Mouse (Mus musculus) liver, embryonic 16.5 days (tissue): ENCODE results near the gene Pigf. TPM values are rescaled to one million over a fixed set of nuclear protein-coding genes. Genes with fewer than 3 reads are reported as not detected.

Experiments used
- ATAC-seq: fragments of 200-750 bp; cut with Nextera tagmentation; 2 replicates; pipeline ENCODE4 v1.8.0; 2017; ENCODE audit warnings: low read depth, mild to moderate bottlenecking, moderate number of reproducible peaks, moderate library complexity
- H3K27ac ChIP-seq: fragments of 300-500 bp; sonication (generic); 2 replicates; pipeline ENCODE4 v1.5.1; 2014; ENCODE audit warnings: mild to moderate bottlenecking, low read length
- H3K27me3 ChIP-seq: fragments of 300-500 bp; sonication (generic); 2 replicates; pipeline ENCODE4 v1.6.1; 2014; ENCODE audit warnings: low read depth, low read length, mixed read lengths; ENCODE audit not compliant: control insufficient read depth, insufficient read depth
- H3K36me3 ChIP-seq: fragments of 300-500 bp; sonication (generic); 2 replicates; pipeline ENCODE4 v1.6.1; 2014; ENCODE audit warnings: mild to moderate bottlenecking; ENCODE audit not compliant: control insufficient read depth, insufficient read depth
- H3K4me1 ChIP-seq: fragments of 300-500 bp; sonication (generic); 2 replicates; pipeline ENCODE4 v1.6.1; 2014; ENCODE audit warnings: low read depth, low read length, mixed read lengths; ENCODE audit not compliant: control insufficient read depth
- H3K4me2 ChIP-seq: fragments of 300-500 bp; sonication (generic); 2 replicates; pipeline ENCODE4 v1.6.1; 2014; ENCODE audit warnings: low read depth, low read length, mixed read lengths
- H3K4me3 ChIP-seq: fragments of 300-500 bp; sonication (generic); 2 replicates; pipeline ENCODE4 v1.5.1; 2014; ENCODE audit warnings: low read depth, mild to moderate bottlenecking, low read length
- H3K9ac ChIP-seq: fragments of 300-500 bp; sonication (generic); 2 replicates; pipeline ENCODE4 v1.6.1; 2014; ENCODE audit warnings: low read depth, low read length
- H3K9me3 ChIP-seq: fragments of 300-500 bp; sonication (generic); replicated peaks from 2 replicates; pipeline ENCODE4 v1.6.1; 2016; ENCODE audit warnings: low read length; ENCODE audit not compliant: control insufficient read depth
- WGBS: fragments of 180-500 bp; shearing (Covaris S2); extraction: QIAGEN DNeasy Blood & Tissue Kit; methylation state at CpG from one replicate; pipeline ENCODE4 v1.1.7; 2014; ENCODE audit not compliant: insufficient replicate concordance; 5-methylcytosine and 5-hydroxymethylcytosine counted together
- polyA plus RNA-seq: library from polyadenylated mRNA; unstranded; fragments of >200 nt; fragmentation: Nextera tagmentation; extraction: Ambion mirVana; gene quantifications from 2 replicates; pipeline ENCODE4 v1.2.1, GENCODE M21; 2015

Gene Pigf
- polyA plus RNA-seq, 1 experiment from 2014 or later = 10.7 TPM

DNA sequence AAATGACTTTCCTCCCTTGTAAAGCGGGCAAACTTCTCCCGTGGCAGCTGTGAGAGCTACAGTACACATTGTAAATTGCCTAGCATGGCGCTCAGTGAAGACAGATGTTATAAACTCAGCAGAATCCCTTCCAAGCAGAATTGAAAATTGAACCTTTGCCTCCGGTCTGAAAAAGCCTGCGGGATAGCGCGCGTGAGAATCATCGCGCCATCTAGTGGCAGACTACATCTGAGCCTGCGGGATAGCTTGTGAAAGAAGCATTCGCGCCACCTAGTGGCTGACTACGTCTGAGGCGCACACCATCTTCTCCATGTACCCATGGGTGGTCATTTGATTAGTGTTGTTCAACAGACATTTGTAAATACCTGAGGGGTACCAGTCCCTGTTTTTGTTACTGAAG lies 19.2 kb upstream of the Pigf start:
- no peak overlapping the region for H3K4me2 ChIP-seq
- H3K27me3 ChIP-seq = no peaks in the 10 kb centered on the region
- H3K27ac ChIP-seq = no peak overlapping the region
- peak; percentile 41; the same call in 1 of the 2 replicates for ATAC-seq
- H3K36me3 ChIP-seq = no peaks in the 10 kb centered on the region
- no peak overlapping the region for H3K4me3 ChIP-seq
- no peak overlapping the region for H3K9ac ChIP-seq
- H3K9me3 ChIP-seq = no peaks in the 10 kb centered on the region
- WGBS = 2% methylated on average over 15 of the region's 15 CpGs
- no peaks in the 10 kb centered on the region; the same call in 1 of the 2 replicates for H3K4me1 ChIP-seq

DNA sequence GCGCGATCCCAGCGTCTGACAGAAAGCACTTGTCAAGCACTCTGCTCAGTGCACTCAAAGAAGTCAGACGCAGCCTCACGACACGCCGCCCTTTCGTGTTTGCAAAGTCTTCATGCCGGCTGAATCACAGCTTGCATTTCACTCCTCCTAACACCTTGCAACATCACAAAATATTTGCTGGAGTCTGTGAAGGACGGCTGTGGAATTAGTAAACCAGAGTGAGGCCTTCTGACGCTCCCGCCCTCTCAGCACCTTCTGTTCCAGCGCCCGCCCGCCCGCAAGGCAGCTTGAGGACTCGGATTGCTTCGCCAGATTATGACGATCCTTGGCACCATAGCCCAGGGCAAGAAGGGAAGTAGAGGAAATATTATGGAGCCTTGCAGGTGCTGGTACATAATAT lies 16.5 kb upstream of the Pigf start:
- Histone ChIP-seq H3K36me3 (no peaks in the 10 kb centered on the region), H3K27me3 (no peaks in the 10 kb centered on the region), H3K9me3 (no peaks in the 10 kb centered on the region), H3K4me3 (no peak overlapping the region), H3K4me1 (no peaks in the 10 kb centered on the region; the same call in 1 of the 2 replicates), H3K4me2 (no peak overlapping the region), H3K27ac (no peak overlapping the region), H3K9ac (no peak overlapping the region)
- no peak for ATAC-seq
- 74% methylated on average over 19 of the region's 19 CpGs for WGBS

DNA sequence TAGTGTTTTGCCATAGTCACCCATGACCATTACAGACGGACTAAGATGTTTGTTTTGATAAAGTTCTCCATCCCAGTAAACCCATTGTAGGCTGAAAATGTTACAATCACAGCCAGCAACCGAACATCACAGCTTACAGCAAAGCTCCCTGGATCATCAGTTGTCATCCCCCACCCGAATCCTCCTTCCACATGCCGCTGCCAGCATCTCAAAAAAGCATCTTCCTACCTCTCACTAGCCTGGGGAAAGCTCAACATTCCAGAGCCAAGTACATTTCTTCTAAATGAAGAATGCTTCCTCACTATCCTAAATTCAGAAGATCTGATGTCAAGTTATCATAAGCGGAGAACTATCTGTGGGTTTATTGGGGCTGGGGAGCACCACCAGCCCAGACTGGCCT lies 13.3 kb upstream of the Pigf start:
- Histone ChIP-seq H3K27me3 (no peaks in the 10 kb centered on the region), H3K9me3 (no peaks in the 10 kb centered on the region), H3K9ac (no peak overlapping the region), H3K4me1 (no peaks in the 10 kb centered on the region), H3K4me2 (no peak overlapping the region), H3K36me3 (peaks cover 3% of the 10 kb centered on the region; the same call in 1 of the 2 replicates), H3K4me3 (no peak overlapping the region), H3K27ac (no peak overlapping the region)
- 78% methylated on average over 5 of the region's 5 CpGs for WGBS
- no peak for ATAC-seq

DNA sequence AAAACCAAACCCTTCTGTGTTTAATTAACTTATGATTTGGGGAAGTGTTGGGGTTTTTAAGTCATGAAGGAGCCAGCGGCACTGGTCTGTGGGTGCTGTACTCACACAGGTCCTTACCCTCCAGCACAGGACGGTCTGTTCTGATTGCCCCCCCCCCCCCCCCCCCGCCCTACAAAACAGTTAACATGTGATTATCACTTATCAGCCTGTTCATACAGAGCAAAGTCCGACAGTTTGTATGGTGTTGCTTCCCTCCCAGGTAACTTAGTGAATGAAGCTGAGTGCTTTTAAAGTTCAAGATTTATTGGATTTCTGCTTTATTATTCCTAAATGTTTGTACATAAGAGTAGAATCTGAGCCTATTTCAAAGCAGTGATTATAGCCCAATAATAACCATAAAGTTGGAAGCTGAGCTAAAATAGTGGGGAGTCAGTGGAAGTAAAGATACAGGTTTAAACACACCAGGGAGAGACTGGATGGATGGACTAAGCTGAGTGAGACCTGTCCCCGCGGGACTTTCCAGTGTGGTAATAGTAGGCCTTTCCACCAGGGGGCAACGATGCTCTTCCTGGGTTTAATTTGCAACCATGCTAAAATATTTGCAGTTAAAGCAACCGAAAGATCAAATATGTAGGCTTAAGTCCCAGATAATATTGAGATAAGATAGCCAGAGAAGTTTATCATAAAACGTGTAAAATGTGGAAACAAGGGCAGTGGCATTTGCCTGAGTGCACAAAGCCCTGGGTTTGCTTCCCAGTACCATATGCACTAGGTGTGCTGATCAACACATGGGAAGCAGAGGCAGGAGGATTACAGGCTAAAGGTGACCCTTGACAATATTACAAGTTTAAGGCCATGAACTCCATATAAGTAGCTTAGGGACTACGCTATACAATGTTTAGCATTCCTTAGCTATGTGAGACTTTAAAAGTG lies 11.2 kb upstream of the Pigf start:
- Histone ChIP-seq H3K9me3 (no peaks in the 10 kb centered on the region), H3K4me1 (no peaks in the 10 kb centered on the region), H3K4me3 (no peak overlapping the region), H3K27me3 (no peaks in the 10 kb centered on the region), H3K4me2 (no peak overlapping the region), H3K27ac (no peak overlapping the region), H3K36me3 (peaks cover 5% of the 10 kb centered on the region), H3K9ac (no peak overlapping the region)
- ATAC-seq = no peak
- WGBS = 36% methylated on average over 9 of the region's 10 CpGs

DNA sequence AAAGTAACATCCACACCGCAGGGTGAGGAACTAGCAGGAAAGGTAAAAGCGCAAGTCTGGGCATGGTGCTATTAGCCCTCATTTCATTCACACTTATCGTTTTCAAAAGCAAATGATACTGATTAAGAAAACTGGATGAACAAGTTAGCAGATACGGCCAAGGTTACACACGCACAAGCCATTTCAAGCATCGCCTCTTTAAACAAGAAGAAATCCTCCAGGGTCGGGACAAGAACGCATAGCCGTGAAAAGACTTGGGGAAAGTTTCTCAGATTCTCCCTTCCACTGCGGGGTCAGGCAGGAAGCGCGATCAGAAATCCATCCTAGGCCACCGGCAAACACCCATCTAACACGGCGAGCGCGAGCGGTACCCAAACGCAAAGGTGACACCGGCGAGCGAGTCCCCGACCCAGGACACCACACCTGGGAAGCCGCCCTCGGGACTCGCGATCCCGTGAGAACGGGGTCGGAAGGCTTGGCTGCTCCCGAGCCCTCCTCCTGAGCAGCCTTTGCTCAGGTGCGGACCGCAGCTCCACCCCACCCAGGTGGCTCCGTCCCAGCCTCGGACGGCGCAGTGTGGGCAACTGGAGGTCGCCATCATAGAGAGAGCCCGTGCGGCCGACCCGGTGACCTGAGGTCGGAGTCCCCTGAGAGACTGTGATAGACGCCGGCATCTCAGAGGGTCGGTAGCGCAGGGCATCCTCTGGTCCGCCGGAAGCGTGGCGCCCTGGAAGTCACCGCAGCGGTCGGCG lies 539 bp downstream of the Pigf start:
- H3K4me1 ChIP-seq = peaks cover 6% of the 10 kb centered on the region
- peak overlapping the region; percentile 71 for H3K9ac ChIP-seq
- H3K9me3 ChIP-seq = no peaks in the 10 kb centered on the region
- no peaks in the 10 kb centered on the region for H3K27me3 ChIP-seq
- H3K36me3 ChIP-seq = peaks cover 6% of the 10 kb centered on the region; the same call in 1 of the 2 replicates
- ATAC-seq = peak; percentile 43
- no peak overlapping the region for H3K27ac ChIP-seq
- H3K4me2 ChIP-seq = peak overlapping the region; percentile 95
- WGBS = under 1% methylated on average over 55 of the region's 55 CpGs
- peak overlapping the region; percentile 86 for H3K4me3 ChIP-seq

DNA sequence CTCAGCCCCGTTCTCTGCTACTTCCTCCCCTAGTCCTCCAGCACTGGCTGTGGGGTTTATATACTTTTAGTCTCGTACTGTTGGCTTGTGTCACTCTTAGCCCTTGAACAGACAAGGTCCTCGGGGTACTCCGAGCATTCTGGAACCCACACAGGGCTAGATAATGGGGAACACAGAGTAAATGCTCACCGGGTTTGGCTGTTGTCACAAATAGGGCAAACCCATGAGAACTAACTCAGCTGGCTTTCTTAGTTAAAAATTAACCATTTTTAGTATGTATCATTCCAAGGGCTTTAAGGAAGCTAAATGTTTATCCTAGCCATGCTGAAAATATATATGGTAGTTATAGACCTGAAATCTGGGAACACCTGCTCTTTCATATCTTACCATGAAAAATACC lies 5.5 kb downstream of the Pigf start:
- H3K36me3 ChIP-seq = no peaks in the 10 kb centered on the region
- no peak overlapping the region for H3K9ac ChIP-seq
- no peaks in the 10 kb centered on the region for H3K27me3 ChIP-seq
- H3K27ac ChIP-seq = no peak overlapping the region
- H3K9me3 ChIP-seq = no peaks in the 10 kb centered on the region
- no peak overlapping the region for H3K4me2 ChIP-seq
- ATAC-seq = no peak
- WGBS = 68% methylated on average over 5 of the region's 5 CpGs
- H3K4me3 ChIP-seq = no peak overlapping the region
- peaks cover 4% of the 10 kb centered on the region for H3K4me1 ChIP-seq

DNA sequence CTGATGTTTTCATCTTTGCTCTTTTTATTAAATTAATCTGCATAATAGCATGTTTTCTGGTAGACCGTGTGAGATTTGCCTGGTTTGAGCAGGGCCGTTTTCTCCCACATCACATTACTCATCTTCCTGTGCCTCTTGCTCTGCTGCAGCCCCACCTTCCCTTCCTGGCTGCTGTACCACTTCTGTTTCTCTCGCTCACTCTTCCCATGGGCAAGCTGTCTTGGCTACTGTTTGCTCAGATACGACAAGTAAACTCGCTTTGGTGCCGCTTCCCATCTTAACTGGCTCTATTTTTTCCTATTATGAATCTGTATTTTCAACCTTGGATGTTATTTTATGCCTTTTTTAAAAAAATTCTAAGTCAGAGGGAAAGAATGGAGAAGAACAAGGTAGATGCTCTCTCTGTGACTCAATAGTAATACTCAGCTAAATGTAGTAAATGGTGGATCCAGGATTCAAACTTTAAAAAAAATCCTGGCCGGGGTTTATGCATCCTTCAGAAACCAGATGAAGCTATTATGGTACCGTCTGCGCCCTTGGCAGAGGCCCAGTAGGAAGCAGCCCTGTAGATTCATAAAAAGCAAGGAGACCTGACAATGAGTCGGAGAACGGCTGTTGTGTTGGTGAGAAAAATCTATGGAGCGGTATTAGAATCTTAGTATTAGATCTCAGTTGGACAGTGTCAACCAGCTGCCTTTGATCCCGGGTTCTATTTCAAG lies 13.7 kb downstream of the Pigf start:
- Histone ChIP-seq H3K27ac (no peak overlapping the region), H3K4me1 (no peaks in the 10 kb centered on the region), H3K9me3 (no peaks in the 10 kb centered on the region), H3K36me3 (no peaks in the 10 kb centered on the region; the same call in 1 of the 2 replicates), H3K27me3 (no peaks in the 10 kb centered on the region), H3K4me3 (no peak overlapping the region), H3K4me2 (no peak overlapping the region), H3K9ac (no peak overlapping the region)
- WGBS = 68% methylated on average over 13 of the region's 13 CpGs
- ATAC-seq = no peak

DNA sequence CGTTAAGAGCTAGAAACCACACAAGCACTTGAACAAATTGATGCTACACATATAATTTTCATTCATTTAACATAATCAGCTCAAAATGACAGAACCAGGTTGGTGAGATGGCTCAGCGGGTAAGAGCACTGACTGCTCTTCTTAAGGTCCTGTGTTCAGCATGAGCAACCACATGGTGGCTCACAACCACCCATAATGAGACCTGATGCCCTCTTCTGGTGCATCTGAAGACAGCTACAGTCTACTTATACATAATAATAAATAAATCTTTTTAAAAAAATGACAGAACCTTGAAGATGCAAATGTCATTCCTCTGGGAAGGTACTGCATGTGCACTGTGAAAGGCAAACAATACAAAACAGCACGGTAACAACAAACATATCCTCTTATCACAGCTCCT lies 16.3 kb downstream of the Pigf start:
- no peak overlapping the region for H3K4me3 ChIP-seq
- H3K27me3 ChIP-seq = no peaks in the 10 kb centered on the region
- H3K9me3 ChIP-seq = no peaks in the 10 kb centered on the region
- H3K9ac ChIP-seq = no peak overlapping the region
- ATAC-seq = no peak
- no peak overlapping the region for H3K27ac ChIP-seq
- H3K36me3 ChIP-seq = no peaks in the 10 kb centered on the region; the same call in 1 of the 2 replicates
- no peak overlapping the region for H3K4me2 ChIP-seq
- H3K4me1 ChIP-seq = no peaks in the 10 kb centered on the region
- WGBS = 78% methylated on average over 3 of the region's 3 CpGs
